Mouse (Mus musculus): Measurements from ENCODE around the gene Tnp1. TPM values are rescaled to one million over a fixed set of nuclear protein-coding genes. Genes with fewer than 3 reads are reported as not detected.

Gene Tnp1
- not detected in 2 replicates for total RNA-seq (2014; rRNA removed)
- polyA plus RNA-seq (2012; rRNA removed): not detected in 2 replicates

DNA sequence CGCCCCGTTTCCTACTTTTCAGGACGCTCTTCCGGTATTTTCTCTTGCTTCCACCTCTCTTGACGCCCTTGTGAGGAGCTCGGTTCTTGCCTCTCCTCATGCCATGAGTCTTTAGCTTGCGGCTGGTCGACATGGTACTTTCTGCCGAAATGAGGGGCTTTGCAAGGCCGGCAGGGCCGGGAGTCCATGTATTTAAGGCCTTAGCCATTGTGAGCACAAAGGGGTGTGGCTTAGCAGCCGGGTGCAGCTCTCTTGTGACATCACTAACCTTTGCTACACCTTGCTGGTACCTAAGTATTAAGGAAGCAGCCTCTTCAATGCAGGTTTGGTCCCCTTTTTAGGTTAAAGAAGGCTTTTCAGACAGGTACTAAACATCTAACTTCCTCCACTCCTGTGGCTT is at the start of gene Tnp1:
Gene Tnp1 (minus strand): TSS at position 179 of the 400 bp plus-strand sequence.
- no peak within 1 kb of the TSS for H3K9ac ChIP-seq (ENCODE audit: low read depth, low read length)
- H3K4me1 ChIP-seq (ENCODE audit: control insufficient read depth, insufficient read depth, low read length): no peaks in the 10 kb centered on the region
- no peak within 1 kb of the TSS for H3K27ac ChIP-seq (replicated peaks; ENCODE audit: insufficient read depth, low read depth, low read length)
- DNase-seq (ENCODE audit: extremely low read depth, low read depth, low spot score): no peak
- no peaks in the 10 kb centered on the region for H3K27me3 ChIP-seq (ENCODE audit: control insufficient read depth, insufficient read depth, low read length)
- TF ChIP-seq POLR2A (IDR thresholded peaks at IDR 0.05; ENCODE audit: extremely low read depth, insufficient read depth, low read length) (no peak), CTCF (IDR thresholded peaks at IDR 0.05; ENCODE audit: low read depth, low read length) (no peak)
- H3K4me3 ChIP-seq (ENCODE audit: insufficient read depth, low read depth, low read length): no peak within 1 kb of the TSS
- no peaks in the 10 kb centered on the region for H3K79me2 ChIP-seq (ENCODE audit: control insufficient read depth, insufficient read depth, low read length)
- no peaks in the 10 kb centered on the region for H3K36me3 ChIP-seq (ENCODE audit: control insufficient read depth, insufficient read depth, low read length)
- WGBS: 94% methylated on average over 12 of the region's 12 CpGs

DNA sequence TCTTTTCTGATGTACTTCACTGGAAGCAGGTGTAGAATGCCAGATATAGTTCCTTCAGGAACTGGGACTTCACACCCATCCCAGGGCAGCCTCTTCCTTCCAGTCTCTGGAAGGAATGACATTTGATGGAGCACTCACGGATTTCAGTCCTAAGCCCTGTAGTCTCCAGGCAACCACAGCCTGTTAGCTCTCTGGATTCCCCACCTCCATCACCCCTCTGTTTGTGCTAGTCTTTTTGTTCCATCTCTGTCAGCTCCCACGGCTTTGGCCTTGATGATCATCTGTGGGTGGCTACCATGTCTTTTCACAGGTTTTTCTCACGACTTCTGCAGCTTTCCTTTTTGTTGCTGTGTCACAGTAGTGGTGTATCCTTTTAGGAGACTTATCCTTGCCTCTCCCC is 48.6 kb upstream of the Tnp1 start:
- Histone ChIP-seq H3K79me2 (ENCODE audit: control insufficient read depth, insufficient read depth, low read length) (no peaks in the 10 kb centered on the region), H3K27me3 (ENCODE audit: control insufficient read depth, insufficient read depth, low read length) (no peaks in the 10 kb centered on the region), H3K4me1 (ENCODE audit: control insufficient read depth, insufficient read depth, low read length) (no peaks in the 10 kb centered on the region), H3K36me3 (ENCODE audit: control insufficient read depth, insufficient read depth, low read length) (no peaks in the 10 kb centered on the region), H3K4me3 (ENCODE audit: insufficient read depth, low read depth, low read length) (no peak overlapping the region), H3K9ac (ENCODE audit: low read depth, low read length) (no peak overlapping the region), H3K27ac (replicated peaks; ENCODE audit: insufficient read depth, low read depth, low read length) (no peak overlapping the region)
- no peak for DNase-seq (ENCODE audit: extremely low read depth, low read depth, low spot score)
- TF ChIP-seq POLR2A (IDR thresholded peaks at IDR 0.05; ENCODE audit: extremely low read depth, insufficient read depth, low read length): no peak
- no peak for TF ChIP-seq CTCF (IDR thresholded peaks at IDR 0.05; ENCODE audit: low read depth, low read length)
- 69% methylated on average over 3 of the region's 3 CpGs for WGBS

DNA sequence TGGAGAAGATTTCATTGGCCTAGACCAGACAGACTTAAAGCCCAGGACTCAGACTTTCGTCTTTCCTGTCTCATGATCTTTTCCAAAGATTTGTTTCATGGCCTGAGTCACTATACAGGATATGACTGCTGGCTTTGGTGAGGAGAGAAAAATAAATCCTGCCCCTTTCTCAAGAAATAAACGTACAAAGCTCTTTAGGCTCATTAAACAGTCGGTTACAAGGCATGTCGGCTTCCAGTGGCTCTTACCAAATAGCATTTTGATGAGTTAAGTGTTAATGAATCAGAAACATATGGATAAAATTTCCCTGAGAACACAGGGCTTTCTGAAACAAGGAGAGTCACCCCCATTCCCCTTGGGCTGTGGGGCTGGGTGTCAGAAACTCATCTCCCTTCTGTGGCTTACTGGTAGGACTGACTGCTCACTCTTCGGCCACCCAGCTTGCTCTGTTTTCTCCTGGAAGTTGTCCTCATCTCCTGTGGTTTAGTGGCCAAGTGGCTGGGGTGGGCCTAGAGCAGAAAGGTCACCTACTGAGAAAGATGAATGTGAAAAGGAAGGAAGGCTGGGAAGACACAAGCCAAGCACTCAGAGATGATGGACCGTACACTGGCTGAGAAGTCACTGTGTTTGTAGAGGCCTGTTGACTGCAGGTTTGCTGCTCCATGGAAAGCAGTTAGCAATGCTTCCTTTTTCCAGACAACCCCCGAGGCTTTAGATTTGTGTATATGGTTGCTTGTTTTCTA is 46.0 kb upstream of the Tnp1 start:
- H3K4me1 ChIP-seq (ENCODE audit: control insufficient read depth, insufficient read depth, low read length): no peaks in the 10 kb centered on the region
- DNase-seq (ENCODE audit: extremely low read depth, low read depth, low spot score): no peak
- no peaks in the 10 kb centered on the region for H3K27me3 ChIP-seq (ENCODE audit: control insufficient read depth, insufficient read depth, low read length)
- H3K9ac ChIP-seq (ENCODE audit: low read depth, low read length): no peak overlapping the region
- H3K27ac ChIP-seq (replicated peaks; ENCODE audit: insufficient read depth, low read depth, low read length): no peak overlapping the region
- no peaks in the 10 kb centered on the region for H3K79me2 ChIP-seq (ENCODE audit: control insufficient read depth, insufficient read depth, low read length)
- TF ChIP-seq CTCF (IDR thresholded peaks at IDR 0.05; ENCODE audit: low read depth, low read length) (no peak), POLR2A (IDR thresholded peaks at IDR 0.05; ENCODE audit: extremely low read depth, insufficient read depth, low read length) (no peak)
- no peaks in the 10 kb centered on the region for H3K36me3 ChIP-seq (ENCODE audit: control insufficient read depth, insufficient read depth, low read length)
- 82% methylated on average over 7 of the region's 7 CpGs for WGBS
- H3K4me3 ChIP-seq (ENCODE audit: insufficient read depth, low read depth, low read length): no peak overlapping the region

DNA sequence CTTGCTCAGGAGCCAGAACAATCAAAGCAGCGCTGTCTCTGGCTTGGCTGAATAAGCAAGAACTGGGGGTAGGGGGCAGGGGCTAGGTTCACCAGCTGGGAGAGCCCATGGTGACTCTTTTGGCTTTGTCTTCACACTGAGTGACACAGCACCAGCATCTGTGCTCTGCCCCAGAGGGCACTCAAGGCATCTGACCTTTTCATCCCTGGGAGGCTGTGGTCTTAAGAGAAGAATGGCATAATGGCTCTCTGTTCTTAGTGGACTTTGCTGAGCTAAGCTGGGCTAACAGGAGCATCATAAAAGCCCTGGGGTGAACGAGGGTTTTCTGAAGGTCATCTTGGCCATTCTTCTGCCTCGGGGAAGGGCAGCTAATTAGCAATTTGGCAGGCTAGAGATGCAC is 44.6 kb upstream of the Tnp1 start:
- WGBS: 66% methylated on average over 3 of the region's 3 CpGs
- H3K4me1 ChIP-seq (ENCODE audit: control insufficient read depth, insufficient read depth, low read length): no peaks in the 10 kb centered on the region
- no peak for TF ChIP-seq CTCF (IDR thresholded peaks at IDR 0.05; ENCODE audit: low read depth, low read length)
- TF ChIP-seq POLR2A (IDR thresholded peaks at IDR 0.05; ENCODE audit: extremely low read depth, insufficient read depth, low read length): no peak

DNA sequence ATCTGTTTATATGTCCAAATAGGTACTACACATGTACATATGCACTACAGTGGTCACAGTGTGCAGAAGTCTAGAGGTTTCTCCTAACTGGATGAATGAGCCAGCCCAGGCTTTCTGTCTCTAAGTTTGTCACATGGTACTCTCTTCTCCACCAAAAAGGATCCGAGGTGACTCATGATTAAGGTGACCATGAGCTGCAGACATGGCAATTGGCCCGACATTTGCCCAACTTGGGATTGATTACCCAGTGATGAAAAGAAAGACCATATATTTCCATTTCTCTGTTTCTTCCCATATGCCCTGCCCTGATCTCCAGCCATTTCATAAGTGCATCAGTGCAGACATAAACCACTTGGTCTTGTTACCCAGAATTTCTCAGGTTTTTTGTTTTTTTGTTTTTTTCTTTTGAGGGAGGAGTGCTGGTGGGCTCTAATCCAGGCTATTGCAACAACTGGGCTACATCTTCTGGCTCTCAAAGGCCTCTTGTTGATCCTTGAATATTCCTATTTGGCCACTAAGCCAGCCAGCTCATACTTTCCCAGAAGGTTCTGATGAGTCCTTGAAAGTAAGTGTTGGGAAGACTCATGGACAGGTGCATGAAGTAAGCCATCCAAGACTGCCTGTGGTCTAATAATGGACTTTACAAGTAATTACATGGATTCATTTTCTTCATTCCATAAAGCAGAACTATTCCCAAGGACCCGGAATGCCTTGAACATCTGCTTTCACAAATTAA is 40.7 kb upstream of the Tnp1 start:
- WGBS: 94% methylated on average over 3 of the region's 3 CpGs
- Histone ChIP-seq H3K9ac (ENCODE audit: low read depth, low read length) (no peak overlapping the region), H3K4me1 (ENCODE audit: control insufficient read depth, insufficient read depth, low read length) (no peaks in the 10 kb centered on the region), H3K36me3 (ENCODE audit: control insufficient read depth, insufficient read depth, low read length) (no peaks in the 10 kb centered on the region), H3K27ac (replicated peaks; ENCODE audit: insufficient read depth, low read depth, low read length) (no peak overlapping the region), H3K27me3 (ENCODE audit: control insufficient read depth, insufficient read depth, low read length) (no peaks in the 10 kb centered on the region), H3K4me3 (ENCODE audit: insufficient read depth, low read depth, low read length) (no peak overlapping the region), H3K79me2 (ENCODE audit: control insufficient read depth, insufficient read depth, low read length) (no peaks in the 10 kb centered on the region)
- no peak for DNase-seq (ENCODE audit: extremely low read depth, low read depth, low spot score)
- TF ChIP-seq CTCF (IDR thresholded peaks at IDR 0.05; ENCODE audit: low read depth, low read length): no peak
- no peak for TF ChIP-seq POLR2A (IDR thresholded peaks at IDR 0.05; ENCODE audit: extremely low read depth, insufficient read depth, low read length)

More for the DNA sequence above, 44.6 kb upstream of the Tnp1 start:
- no peaks in the 10 kb centered on the region for H3K27me3 ChIP-seq (ENCODE audit: control insufficient read depth, insufficient read depth, low read length)
- no peak overlapping the region for H3K27ac ChIP-seq (replicated peaks; ENCODE audit: insufficient read depth, low read depth, low read length)
- DNase-seq (ENCODE audit: extremely low read depth, low read depth, low spot score): no peak
- H3K36me3 ChIP-seq (ENCODE audit: control insufficient read depth, insufficient read depth, low read length): no peaks in the 10 kb centered on the region
- H3K79me2 ChIP-seq (ENCODE audit: control insufficient read depth, insufficient read depth, low read length): no peaks in the 10 kb centered on the region
- no peak overlapping the region for H3K9ac ChIP-seq (ENCODE audit: low read depth, low read length)
- no peak overlapping the region for H3K4me3 ChIP-seq (ENCODE audit: insufficient read depth, low read depth, low read length)

DNA sequence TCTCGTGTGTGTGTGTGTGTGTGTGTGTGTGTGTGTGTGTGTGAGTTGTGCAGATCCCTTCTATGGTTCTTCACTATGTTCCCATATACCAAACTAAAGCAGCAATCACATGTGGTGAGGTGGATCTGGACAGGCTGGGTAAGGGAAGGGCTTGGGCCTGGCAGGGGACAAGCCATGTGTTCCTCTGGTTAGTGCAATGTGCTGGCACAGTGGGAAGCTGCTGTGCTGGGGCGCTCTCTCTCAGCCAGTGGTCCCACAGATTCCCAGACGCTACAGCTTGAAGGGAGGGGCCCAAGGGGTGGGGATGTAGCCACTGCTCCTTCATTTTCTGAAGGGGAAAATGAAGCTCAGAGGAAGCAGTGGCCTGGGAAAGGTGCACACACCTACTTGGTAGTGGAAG is 40.1 kb upstream of the Tnp1 start:
- H3K27me3 ChIP-seq (ENCODE audit: control insufficient read depth, insufficient read depth, low read length): no peaks in the 10 kb centered on the region
- no peak overlapping the region for H3K9ac ChIP-seq (ENCODE audit: low read depth, low read length)
- H3K36me3 ChIP-seq (ENCODE audit: control insufficient read depth, insufficient read depth, low read length): no peaks in the 10 kb centered on the region
- H3K79me2 ChIP-seq (ENCODE audit: control insufficient read depth, insufficient read depth, low read length): no peaks in the 10 kb centered on the region
- TF ChIP-seq CTCF (IDR thresholded peaks at IDR 0.05; ENCODE audit: low read depth, low read length): no peak
- TF ChIP-seq POLR2A (IDR thresholded peaks at IDR 0.05; ENCODE audit: extremely low read depth, insufficient read depth, low read length): no peak
- H3K27ac ChIP-seq (replicated peaks; ENCODE audit: insufficient read depth, low read depth, low read length): no peak overlapping the region
- no peak for DNase-seq (ENCODE audit: extremely low read depth, low read depth, low spot score)
- no peaks in the 10 kb centered on the region for H3K4me1 ChIP-seq (ENCODE audit: control insufficient read depth, insufficient read depth, low read length)
- no peak overlapping the region for H3K4me3 ChIP-seq (ENCODE audit: insufficient read depth, low read depth, low read length)
- WGBS: 63% methylated on average over 3 of the region's 3 CpGs
